Mouse (Mus musculus): ENCODE data around the gene Tnfrsf11a. TPM values are rescaled to one million over a fixed set of nuclear protein-coding genes. Genes with fewer than 3 reads are reported as not detected.
"Not testable (repeated sequence)": the region's sequence is repeated elsewhere in the genome, so short reads cannot be mapped to it uniquely, and the experiment has no call there.

Tnfrsf11a gene
- polyA plus RNA-seq, 1 experiment from 2014 or later: 0.61 TPM

DNA sequence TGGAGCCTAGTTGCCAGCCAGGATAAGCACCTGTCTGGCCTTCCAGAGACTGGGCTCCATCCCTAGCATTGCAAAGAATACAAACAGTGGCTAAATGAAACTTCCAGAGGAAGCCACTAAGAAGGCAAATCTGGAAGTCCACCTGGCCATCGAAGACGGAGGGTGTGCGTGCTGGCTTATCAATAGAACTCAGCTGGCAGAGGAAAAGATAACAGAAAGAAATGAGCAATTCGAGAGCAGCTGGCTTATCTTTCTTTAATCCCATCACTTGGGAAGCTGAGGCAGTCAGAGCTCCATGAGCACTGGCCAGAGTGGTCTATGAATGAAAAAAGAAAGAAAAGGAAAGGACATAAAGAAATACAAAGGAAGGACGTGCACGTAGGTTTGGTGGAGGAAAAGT, 20.1 kb downstream of the Tnfrsf11a start:
- Histone ChIP-seq H3K4me1 (ENCODE audit: control insufficient read depth, insufficient read depth, low read length) (no peaks in the 10 kb centered on the region), H3K4me2 (ENCODE audit: low read length) (no peak overlapping the region), H3K36me3 (ENCODE audit: control insufficient read depth, insufficient read depth, low read length) (no peaks in the 10 kb centered on the region), H3K27ac (replicated peaks; ENCODE audit: low read depth, low read length) (no peak overlapping the region), H3K9ac (replicated peaks; ENCODE audit: low read length) (no peak overlapping the region), H3K4me3 (replicated peaks; ENCODE audit: low read depth, low read length) (no peak overlapping the region), H3K27me3 (ENCODE audit: control insufficient read depth, insufficient read depth, low read length) (no peaks in the 10 kb centered on the region), H3K9me3 (ENCODE audit: control insufficient read depth, low read length) (no peaks in the 10 kb centered on the region)
- DNase-seq (no peak), ATAC-seq (ENCODE audit: low FRiP score, low TSS enrichment) (no peak)
- 85% methylated on average over 6 of the region's 6 CpGs for WGBS

DNA sequence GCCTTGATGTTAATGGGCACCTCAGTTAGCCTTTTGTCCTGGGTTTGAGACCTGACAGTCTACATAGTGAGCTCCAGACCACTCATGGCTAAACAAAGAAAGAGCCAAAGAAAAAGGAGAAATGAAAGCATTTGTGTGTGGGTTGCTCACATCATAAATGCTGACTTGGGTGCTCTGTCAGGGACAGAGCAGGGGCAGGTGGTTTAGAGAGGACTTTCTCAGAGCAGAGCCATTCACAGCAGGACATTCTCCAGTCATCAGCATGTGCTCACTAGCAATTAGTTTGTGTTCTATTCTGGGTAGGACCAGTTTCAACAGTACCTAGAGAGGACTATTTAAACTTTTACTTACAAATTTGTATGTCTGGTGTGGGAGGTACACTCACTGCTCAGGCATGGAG, 20.7 kb downstream of the Tnfrsf11a start:
- Histone ChIP-seq H3K4me1 (ENCODE audit: control insufficient read depth, insufficient read depth, low read length) (no peaks in the 10 kb centered on the region), H3K9ac (replicated peaks; ENCODE audit: low read length) (no peak overlapping the region), H3K27me3 (ENCODE audit: control insufficient read depth, insufficient read depth, low read length) (no peaks in the 10 kb centered on the region), H3K9me3 (ENCODE audit: control insufficient read depth, low read length) (no peaks in the 10 kb centered on the region), H3K4me2 (ENCODE audit: low read length) (no peak overlapping the region), H3K36me3 (ENCODE audit: control insufficient read depth, insufficient read depth, low read length) (no peaks in the 10 kb centered on the region), H3K27ac (replicated peaks; ENCODE audit: low read depth, low read length) (no peak overlapping the region), H3K4me3 (replicated peaks; ENCODE audit: low read depth, low read length) (no peak overlapping the region)
- DNase-seq (no peak), ATAC-seq (ENCODE audit: low FRiP score, low TSS enrichment) (no peak)

- DNase-seq (no peak), ATAC-seq (ENCODE audit: low FRiP score, low TSS enrichment) (no peak)
- H3K9me3 ChIP-seq (ENCODE audit: control insufficient read depth, low read length): no peaks in the 10 kb centered on the region
- 83% methylated on average over 6 of the region's 6 CpGs for WGBS
- no peak overlapping the region for H3K4me2 ChIP-seq (ENCODE audit: low read length)
- no peaks in the 10 kb centered on the region for H3K36me3 ChIP-seq (ENCODE audit: control insufficient read depth, insufficient read depth, low read length)
- no peak overlapping the region for H3K4me3 ChIP-seq (replicated peaks; ENCODE audit: low read depth, low read length)
- no peak overlapping the region for H3K9ac ChIP-seq (replicated peaks; ENCODE audit: low read length)
- H3K27me3 ChIP-seq (ENCODE audit: control insufficient read depth, insufficient read depth, low read length): no peaks in the 10 kb centered on the region
- H3K4me1 ChIP-seq (ENCODE audit: control insufficient read depth, insufficient read depth, low read length): no peaks in the 10 kb centered on the region
- H3K27ac ChIP-seq (replicated peaks; ENCODE audit: low read depth, low read length): no peak overlapping the region
Measured at GRCm38 (mm10) chr1:105802941-105803340, 22.4 kb downstream of the Tnfrsf11a start.

DNA sequence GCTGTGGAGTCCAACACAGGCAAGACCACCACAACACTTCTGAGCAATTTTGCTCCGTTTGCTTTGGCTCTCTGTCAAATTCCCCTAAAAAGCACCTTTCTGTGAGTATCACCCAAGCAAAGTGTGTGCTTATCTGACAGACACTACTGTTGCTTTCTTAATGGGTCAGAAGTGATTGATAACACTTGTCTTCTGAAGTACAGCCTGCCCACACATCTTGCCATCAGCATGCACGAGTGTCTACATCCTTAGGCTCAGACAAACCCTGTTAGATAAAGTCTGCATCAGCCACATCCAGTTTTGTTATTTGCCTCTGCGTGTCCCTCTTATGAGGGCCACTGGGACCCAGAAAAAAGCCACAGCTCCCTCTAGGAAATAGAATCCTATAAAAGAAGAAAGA, 23.8 kb downstream of the Tnfrsf11a start:
- no peaks in the 10 kb centered on the region for H3K36me3 ChIP-seq (ENCODE audit: control insufficient read depth, insufficient read depth, low read length)
- no peak overlapping the region for H3K27ac ChIP-seq (replicated peaks; ENCODE audit: low read depth, low read length)
- H3K4me1 ChIP-seq (ENCODE audit: control insufficient read depth, insufficient read depth, low read length): no peaks in the 10 kb centered on the region
- 90% methylated on average over 3 of the region's 3 CpGs for WGBS
- H3K9ac ChIP-seq (replicated peaks; ENCODE audit: low read length): no peak overlapping the region
- H3K4me3 ChIP-seq (replicated peaks; ENCODE audit: low read depth, low read length): no peak overlapping the region
- DNase-seq: no peak
- no peaks in the 10 kb centered on the region for H3K27me3 ChIP-seq (ENCODE audit: control insufficient read depth, insufficient read depth, low read length)
- no peaks in the 10 kb centered on the region for H3K9me3 ChIP-seq (ENCODE audit: control insufficient read depth, low read length)
- ATAC-seq (ENCODE audit: low FRiP score, low TSS enrichment): no peak
- H3K4me2 ChIP-seq (ENCODE audit: low read length): no peak overlapping the region

DNA sequence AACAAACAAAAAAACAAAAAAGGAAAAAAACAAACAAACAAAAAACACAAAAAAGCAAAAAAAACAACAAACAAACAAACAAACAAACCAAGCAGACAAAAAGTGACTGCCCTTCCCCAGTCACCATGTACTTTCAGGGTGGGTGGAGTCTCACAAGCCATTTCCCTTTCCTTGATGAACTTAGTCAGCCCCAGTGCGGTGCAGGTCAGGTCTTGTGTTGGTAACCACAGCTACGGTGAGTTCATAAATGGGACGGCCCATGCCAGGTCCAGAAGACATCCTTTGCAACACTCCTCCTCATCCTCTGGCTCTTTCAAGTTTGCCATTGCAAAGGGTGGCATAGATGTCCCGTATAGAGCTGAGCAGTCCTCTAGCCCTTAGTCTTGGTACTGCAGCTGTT, 25.0 kb downstream of the Tnfrsf11a start:
- H3K4me3 ChIP-seq (replicated peaks; ENCODE audit: low read depth, low read length): no peak overlapping the region
- H3K27me3 ChIP-seq (ENCODE audit: control insufficient read depth, insufficient read depth, low read length): no peaks in the 10 kb centered on the region
- no peaks in the 10 kb centered on the region for H3K4me1 ChIP-seq (ENCODE audit: control insufficient read depth, insufficient read depth, low read length)
- ATAC-seq (ENCODE audit: low FRiP score, low TSS enrichment): no peak
- no peak overlapping the region for H3K4me2 ChIP-seq (ENCODE audit: low read length)
- no peak for DNase-seq
- H3K9ac ChIP-seq (replicated peaks; ENCODE audit: low read length): no peak overlapping the region
- H3K9me3 ChIP-seq (ENCODE audit: control insufficient read depth, low read length): no peaks in the 10 kb centered on the region
- H3K27ac ChIP-seq (replicated peaks; ENCODE audit: low read depth, low read length): no peak overlapping the region
- 93% methylated on average over 4 of the region's 4 CpGs for WGBS
- H3K36me3 ChIP-seq (ENCODE audit: control insufficient read depth, insufficient read depth, low read length): no peaks in the 10 kb centered on the region

- Histone ChIP-seq H3K4me2 (ENCODE audit: low read length) (no peak overlapping the region), H3K9me3 (ENCODE audit: control insufficient read depth, low read length) (no peaks in the 10 kb centered on the region), H3K27me3 (ENCODE audit: control insufficient read depth, insufficient read depth, low read length) (no peaks in the 10 kb centered on the region), H3K4me1 (ENCODE audit: control insufficient read depth, insufficient read depth, low read length) (no peaks in the 10 kb centered on the region), H3K4me3 (replicated peaks; ENCODE audit: low read depth, low read length) (no peak overlapping the region), H3K27ac (replicated peaks; ENCODE audit: low read depth, low read length) (no peak overlapping the region), H3K9ac (replicated peaks; ENCODE audit: low read length) (no peak overlapping the region), H3K36me3 (ENCODE audit: control insufficient read depth, insufficient read depth, low read length) (no peaks in the 10 kb centered on the region)
- no peak for ATAC-seq (ENCODE audit: low FRiP score, low TSS enrichment)
- WGBS: 94% methylated on average over 10 of the region's 10 CpGs
- no peak for DNase-seq
Measured at GRCm38 (mm10) chr1:105807028-105807722, 26.7 kb downstream of the Tnfrsf11a start.

DNA sequence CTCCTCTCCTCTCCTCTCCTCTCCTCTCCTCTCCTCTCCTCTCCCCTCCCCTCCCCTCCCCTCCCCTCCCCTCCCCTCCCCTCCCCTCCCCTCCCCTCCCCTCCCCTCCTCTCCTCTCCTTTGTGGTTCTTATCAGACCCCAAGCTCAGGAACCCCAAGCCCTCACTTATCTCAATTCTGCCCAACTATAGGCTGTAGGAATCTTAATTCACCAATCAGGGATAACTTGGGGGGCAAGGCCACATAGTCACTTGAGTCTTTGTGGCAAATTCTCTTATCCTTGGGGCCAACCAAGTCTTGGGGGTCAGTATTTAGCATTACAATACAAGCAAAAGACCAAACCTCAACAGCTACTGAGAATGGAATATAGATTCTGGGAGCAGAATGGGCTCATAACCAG, 31.5 kb downstream of the Tnfrsf11a start:
- H3K4me2 ChIP-seq (ENCODE audit: low read length); ATAC-seq (ENCODE audit: low FRiP score, low TSS enrichment); H3K4me1 ChIP-seq (ENCODE audit: control insufficient read depth, insufficient read depth, low read length); H3K27ac ChIP-seq (replicated peaks; ENCODE audit: low read depth, low read length); H3K27me3 ChIP-seq (ENCODE audit: control insufficient read depth, insufficient read depth, low read length); H3K9ac ChIP-seq (replicated peaks; ENCODE audit: low read length); H3K36me3 ChIP-seq (ENCODE audit: control insufficient read depth, insufficient read depth, low read length); DNase-seq; H3K9me3 ChIP-seq (ENCODE audit: control insufficient read depth, low read length); H3K4me3 ChIP-seq (replicated peaks; ENCODE audit: low read depth, low read length): not testable (repeated sequence)

DNA sequence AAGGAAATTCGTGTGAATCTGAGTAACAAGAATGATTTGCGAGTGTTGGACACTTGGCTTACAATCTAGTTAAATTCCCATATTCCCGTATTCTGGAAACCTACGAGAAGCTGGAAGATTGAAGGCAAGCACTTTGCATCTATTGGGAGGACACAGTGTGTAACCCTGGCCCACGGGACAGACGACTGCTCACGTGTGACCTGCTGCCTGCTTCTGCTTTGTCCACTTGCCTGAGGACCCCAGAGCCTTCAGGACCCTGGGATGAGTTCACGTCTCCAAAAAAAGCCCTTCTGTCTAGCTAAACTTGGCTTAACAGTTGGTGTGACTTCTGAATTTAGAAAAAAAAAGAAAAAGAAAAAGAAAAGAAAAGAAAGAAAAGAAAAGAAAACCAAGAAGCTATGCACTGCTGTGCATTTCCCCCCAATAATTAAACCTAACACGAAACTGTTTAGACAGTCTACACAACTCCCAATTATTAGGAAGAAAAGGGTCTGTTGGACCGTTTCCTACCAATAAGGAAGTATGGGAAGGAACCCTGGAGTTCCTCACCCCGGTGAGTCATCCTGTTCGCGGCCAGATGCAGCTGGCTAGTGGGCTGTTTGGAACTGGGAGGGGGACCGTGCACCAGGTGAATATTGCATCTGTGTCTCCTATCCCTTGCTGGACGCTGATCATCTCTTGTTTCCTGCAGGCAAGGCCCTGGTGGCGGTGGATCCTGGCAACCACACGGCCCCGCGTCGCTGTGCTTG, 32.6 kb downstream of the Tnfrsf11a start:
- 78% methylated on average over 20 of the region's 20 CpGs for WGBS
- Histone ChIP-seq H3K27ac (replicated peaks; ENCODE audit: low read depth, low read length) (no peak overlapping the region), H3K9ac (replicated peaks; ENCODE audit: low read length) (no peak overlapping the region), H3K27me3 (ENCODE audit: control insufficient read depth, insufficient read depth, low read length) (no peaks in the 10 kb centered on the region), H3K4me1 (ENCODE audit: control insufficient read depth, insufficient read depth, low read length) (no peaks in the 10 kb centered on the region), H3K4me2 (ENCODE audit: low read length) (no peak overlapping the region), H3K36me3 (ENCODE audit: control insufficient read depth, insufficient read depth, low read length) (no peaks in the 10 kb centered on the region), H3K9me3 (ENCODE audit: control insufficient read depth, low read length) (no peaks in the 10 kb centered on the region), H3K4me3 (replicated peaks; ENCODE audit: low read depth, low read length) (no peak overlapping the region)
- ATAC-seq (ENCODE audit: low FRiP score, low TSS enrichment) (no peak), DNase-seq (no peak)

- no peak overlapping the region for H3K27ac ChIP-seq (replicated peaks; ENCODE audit: low read depth, low read length)
- 79% methylated on average over 11 of the region's 11 CpGs for WGBS
Measured at GRCm38 (mm10) chr1:105813709-105814061, 33.2 kb downstream of the Tnfrsf11a start.

More at GRCm38 (mm10) chr1:105813709-105814061, 33.2 kb downstream of the Tnfrsf11a start:
- ATAC-seq (ENCODE audit: low FRiP score, low TSS enrichment) (no peak), DNase-seq (no peak)
- H3K9ac ChIP-seq (replicated peaks; ENCODE audit: low read length): no peak overlapping the region
- no peak overlapping the region for H3K4me2 ChIP-seq (ENCODE audit: low read length)
- no peaks in the 10 kb centered on the region for H3K27me3 ChIP-seq (ENCODE audit: control insufficient read depth, insufficient read depth, low read length)
- no peaks in the 10 kb centered on the region for H3K9me3 ChIP-seq (ENCODE audit: control insufficient read depth, low read length)
- H3K36me3 ChIP-seq (ENCODE audit: control insufficient read depth, insufficient read depth, low read length): no peaks in the 10 kb centered on the region
- H3K4me3 ChIP-seq (replicated peaks; ENCODE audit: low read depth, low read length): no peak overlapping the region
- H3K4me1 ChIP-seq (ENCODE audit: control insufficient read depth, insufficient read depth, low read length): no peaks in the 10 kb centered on the region

All from midbrain, embryonic 14.5 days (tissue).